Mouse (Mus musculus) heart, postnatal 0 days (tissue): ENCODE measurements around the gene Aamp.

Experiments
- CTCF ChIP-seq: IDR thresholded peaks from 2 replicates; pipeline ENCODE4 v1.5.1; 2016; ENCODE audit warnings: antibody characterized with exemption, control low read depth, low read depth
- EP300 ChIP-seq: IDR thresholded peaks from 2 replicates; pipeline ENCODE4 v1.6.1; 2016; ENCODE audit warnings: antibody characterized with exemption, low read depth

GRCm38 (mm10) chr1:74238136-74238535, 46.4 kb downstream of the Aamp start:
- TF ChIP-seq CTCF (no peak), EP300 (no peak)
